Mouse (Mus musculus) kidney, postnatal 10 days (tissue): ENCODE results near the gene Chrna9.

ENCODE experiments used
- DNase-seq: peaks from one replicate; pipeline ENCODE4 v3.0.0; 2021; ENCODE audit warnings: mixed read lengths

Chrna9 gene

GRCm38 (mm10) chr5:65934783-65935182, at the start of gene Chrna9:
Chrna9 (plus strand) TSS chr5:65934921.
- DNase-seq = no peak

DNA sequence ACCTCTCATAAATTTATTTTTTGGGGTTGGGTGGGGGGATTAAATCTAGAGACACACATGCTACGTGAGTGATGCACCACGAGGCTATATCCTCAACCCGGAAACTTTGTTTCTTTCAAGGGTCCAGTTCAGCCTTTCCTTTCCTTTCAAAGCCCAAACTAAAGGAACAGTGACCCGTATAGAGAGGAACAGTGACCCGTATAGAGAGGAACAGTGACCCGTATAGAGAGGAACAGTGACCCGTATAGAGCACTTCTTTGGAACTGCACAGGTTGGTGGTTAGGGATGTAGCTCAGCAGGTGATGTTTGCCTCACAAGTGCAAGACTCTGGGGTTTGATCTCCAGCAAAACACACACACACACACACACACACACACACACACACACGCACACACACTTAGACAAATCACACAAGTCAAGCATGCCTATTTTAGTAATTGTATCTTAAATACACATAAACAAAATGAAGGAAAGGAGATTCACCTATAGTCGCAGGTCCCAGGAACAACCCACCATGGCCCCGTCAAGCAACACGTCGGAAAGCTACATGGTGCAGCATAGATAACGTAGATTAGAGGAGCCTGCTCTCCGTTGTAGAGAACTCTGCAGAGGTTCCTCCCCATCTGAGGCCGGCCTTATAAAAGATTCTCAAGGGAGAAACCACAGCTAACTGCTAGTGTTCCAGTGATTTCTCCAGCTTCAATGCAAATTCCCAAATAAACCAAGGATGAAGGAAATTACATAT, 48.9 kb upstream of the Chrna9 start:
- DNase-seq = no peak

DNA sequence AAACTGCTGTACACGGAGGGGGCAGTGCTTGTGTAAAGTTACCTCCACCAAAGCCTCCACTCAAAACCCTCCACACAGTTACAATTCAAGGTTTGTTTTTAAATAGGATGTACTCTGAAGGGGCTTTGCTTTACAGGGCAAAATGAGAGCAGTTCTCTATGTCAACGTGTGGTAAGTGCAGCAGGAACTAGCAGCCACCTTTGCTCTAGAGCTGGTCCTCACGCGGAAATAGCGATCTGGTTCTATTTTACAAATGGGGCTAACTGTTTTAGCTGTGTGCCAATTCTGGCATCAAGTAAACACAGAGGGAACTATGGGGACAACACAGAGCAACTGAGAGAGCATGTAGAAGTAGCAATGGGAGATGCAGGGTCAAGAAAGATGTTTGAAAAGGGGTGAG, 46.6 kb upstream of the Chrna9 start:
- DNase-seq = no peak

- no peak for DNase-seq
Measured at GRCm38 (mm10) chr5:65888998-65889397, 45.7 kb upstream of the Chrna9 start.

DNA sequence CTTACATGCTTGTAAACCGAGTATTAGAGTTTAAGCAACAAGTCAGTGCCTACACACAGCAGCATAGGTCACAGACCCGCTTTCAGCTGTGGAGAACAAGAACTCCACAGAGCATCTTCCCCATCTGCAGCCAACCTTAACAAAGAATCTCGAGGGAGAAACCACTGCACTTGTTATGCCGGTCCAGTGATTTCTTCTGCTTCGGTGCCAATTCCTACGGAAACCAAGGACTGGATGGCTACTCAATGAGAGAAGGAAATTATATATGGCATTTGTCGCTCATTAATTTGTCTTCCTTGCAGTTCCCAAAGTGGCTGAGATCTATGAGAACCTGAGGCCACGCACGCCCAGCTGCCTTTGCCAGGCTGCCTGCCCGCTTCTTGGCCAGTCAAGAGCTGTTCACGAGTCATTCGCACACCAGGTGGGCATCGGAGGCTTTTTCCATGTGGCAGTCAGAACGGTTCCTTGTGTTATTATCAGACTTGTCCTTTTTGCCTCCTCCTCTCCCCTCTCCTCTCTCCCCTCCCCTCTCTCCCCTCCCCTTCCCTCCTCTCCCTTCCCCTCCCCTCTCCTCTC, 43.4 kb upstream of the Chrna9 start:
- DNase-seq = no peak

GRCm38 (mm10) chr5:65895121-65895692, 39.5 kb upstream of the Chrna9 start:
- DNase-seq = no peak

GRCm38 (mm10) chr5:65895764-65896163, 39.0 kb upstream of the Chrna9 start:
- no peak for DNase-seq

DNA sequence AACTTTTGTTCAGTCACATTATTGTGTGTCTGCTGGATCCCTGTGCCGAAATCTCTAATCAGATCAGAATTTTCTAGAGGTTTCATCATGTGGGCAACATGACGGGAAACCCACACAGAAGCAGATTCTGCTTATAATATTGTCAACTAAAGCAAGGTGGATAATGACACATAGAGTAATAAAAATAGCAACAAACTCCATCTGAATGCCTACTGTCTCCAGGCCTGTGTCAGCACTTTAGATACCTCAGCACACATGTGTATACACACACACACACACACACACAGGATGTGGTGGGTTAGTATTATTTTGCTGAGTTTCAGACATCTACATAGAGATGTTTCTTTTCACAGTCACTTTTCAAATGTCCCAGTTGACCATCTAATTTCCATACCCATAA, 37.0 kb upstream of the Chrna9 start:
- DNase-seq = no peak

- DNase-seq = no peak
Measured at GRCm38 (mm10) chr5:65898683-65899082, 36.0 kb upstream of the Chrna9 start.

- DNase-seq = no peak
Measured at GRCm38 (mm10) chr5:65900113-65900512, 34.6 kb upstream of the Chrna9 start.

DNA sequence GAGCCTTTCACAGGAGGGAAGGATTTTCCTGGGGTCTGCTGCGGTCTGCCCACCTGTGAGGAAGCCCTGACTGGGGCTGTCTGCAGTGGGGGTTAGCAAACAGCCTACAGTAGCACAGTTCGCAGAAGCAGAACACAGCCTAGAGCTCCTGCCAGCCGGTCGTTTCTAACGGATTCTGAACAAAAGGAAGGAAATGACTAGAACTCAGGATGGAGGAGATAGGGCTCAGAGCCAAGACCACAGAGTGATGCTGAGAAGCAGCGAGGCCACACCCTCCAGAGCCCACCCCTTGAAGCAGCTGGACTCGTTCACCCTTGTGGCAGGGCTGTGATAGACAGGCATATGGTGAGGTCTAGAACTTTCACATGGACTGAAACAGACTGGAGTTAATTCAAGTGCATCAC, 33.9 kb upstream of the Chrna9 start:
- peak; percentile 68 for DNase-seq

GRCm38 (mm10) chr5:65901868-65902418, 32.8 kb upstream of the Chrna9 start:
- no peak for DNase-seq

DNA sequence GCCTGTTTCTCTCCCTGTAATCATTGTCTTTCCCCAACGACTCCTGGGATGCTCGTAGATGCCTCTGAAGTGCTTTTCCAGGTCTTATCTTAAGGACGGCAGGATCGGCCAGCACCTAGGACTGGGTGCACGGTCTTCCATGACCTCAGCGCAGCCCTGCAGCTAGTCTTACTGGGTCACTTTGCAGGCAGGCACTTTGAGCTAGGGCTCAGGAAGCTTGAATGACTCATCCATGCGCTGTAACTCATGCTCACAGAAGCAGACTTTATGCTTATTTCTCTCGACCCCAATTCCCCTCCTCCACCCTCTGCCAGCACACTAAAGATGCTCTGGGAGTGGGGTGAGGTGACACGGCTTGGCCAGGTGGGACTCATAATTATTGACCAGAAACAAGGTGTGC, 31.9 kb upstream of the Chrna9 start:
- no peak for DNase-seq

GRCm38 (mm10) chr5:65904476-65904875, 30.2 kb upstream of the Chrna9 start:
- DNase-seq = no peak

DNA sequence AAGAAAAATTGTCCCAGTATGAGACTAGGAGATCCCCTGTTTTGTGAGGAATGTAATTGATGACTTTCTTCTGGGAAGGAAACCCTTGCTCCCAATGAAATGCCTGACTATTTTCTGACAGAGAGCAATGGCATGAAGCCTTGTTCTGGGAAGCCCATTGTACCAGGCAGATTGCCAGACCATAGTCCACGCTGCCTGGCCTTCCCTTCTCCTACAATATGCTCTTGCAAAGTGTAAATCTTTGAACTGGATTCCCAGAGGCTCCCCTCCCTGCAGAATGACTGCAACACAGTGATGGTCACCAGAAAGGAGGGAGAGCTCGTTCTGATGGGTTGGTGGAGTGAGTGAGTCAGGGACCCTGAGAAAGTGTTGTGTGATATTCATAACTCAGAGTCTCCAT, 26.0 kb upstream of the Chrna9 start:
- DNase-seq = no peak

- DNase-seq = no peak
Measured at GRCm38 (mm10) chr5:65909321-65909720, 25.4 kb upstream of the Chrna9 start.

DNA sequence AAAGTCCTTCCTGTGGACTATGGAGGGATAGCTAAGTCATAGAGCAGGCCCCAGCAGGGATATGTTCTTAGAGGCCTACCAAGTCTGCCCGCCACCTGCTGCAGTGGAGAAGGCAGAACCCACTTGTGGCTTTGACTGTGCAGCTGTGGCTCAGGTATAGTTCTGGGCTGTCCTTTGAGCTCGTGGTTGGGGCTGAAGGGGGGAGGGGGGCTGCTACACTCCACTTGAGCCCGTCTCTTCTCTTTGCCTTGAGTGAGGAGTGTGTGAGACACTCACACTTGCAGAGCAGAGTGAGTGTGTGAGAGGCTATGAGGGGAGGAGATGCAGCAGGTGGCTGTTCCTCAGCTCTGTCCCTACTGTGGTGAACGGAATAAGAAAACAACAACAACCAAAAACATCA, 24.3 kb upstream of the Chrna9 start:
- DNase-seq = no peak

DNA sequence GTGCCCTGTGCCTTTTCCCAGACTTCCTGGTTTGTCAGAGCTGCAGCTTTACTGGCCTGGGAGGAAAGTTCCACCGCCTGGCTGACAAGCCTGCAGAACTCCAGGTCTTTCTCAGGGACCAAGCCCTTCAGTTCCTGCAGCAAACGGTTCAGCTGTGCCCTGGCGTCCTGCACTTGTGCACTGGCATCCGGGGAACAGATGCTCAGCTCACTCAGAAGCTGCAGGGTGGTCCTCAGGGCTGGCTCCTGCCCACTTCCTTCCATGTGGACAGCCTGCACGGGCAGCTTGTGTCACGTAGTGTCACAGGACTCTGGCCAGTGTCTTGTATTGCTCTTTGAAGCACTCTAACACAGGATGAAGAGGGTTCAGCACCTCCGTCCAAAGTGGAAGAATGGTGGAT, 23.0 kb upstream of the Chrna9 start:
- DNase-seq = no peak

DNA sequence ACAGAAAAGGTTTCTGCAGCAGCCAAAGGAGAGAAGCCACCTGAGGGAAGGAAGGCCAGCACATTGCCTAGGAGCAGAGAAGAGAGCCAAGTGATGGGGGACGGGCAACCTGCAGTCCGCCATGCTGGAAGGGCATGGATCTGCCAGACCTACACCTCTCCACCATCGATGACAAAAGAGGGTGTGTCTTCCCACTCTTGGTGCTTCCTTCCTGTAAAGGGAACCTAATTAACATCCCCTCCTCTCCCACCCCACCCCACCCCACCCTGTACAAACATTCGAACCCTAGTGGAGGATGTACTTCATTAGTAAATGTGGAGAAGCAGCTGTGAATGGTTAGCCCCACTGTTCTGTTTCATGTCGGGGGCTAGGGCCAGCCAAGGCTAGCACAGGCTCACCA, 22.5 kb upstream of the Chrna9 start:
- no peak for DNase-seq

- DNase-seq = no peak
Measured at GRCm38 (mm10) chr5:65913126-65913525, 21.6 kb upstream of the Chrna9 start.

DNA sequence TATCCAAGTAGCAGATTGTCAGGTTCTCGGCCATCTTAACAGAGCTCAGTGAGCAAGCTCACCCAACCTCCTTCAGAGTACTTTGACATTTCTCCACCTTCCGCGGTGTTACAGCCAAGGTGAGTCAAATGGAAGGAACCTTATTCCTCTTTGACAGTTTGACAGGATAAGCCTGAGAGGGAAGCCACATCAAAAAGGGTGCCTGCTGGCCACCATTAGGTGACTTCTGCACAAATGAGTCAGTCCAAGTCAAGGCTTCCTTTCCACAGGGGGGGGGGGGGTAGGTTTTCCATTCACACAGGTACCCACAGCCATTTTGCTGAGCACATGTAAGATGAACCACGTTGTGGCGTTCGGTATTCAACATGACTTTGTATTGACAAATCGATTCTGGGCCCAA, 20.4 kb upstream of the Chrna9 start:
- no peak for DNase-seq

DNA sequence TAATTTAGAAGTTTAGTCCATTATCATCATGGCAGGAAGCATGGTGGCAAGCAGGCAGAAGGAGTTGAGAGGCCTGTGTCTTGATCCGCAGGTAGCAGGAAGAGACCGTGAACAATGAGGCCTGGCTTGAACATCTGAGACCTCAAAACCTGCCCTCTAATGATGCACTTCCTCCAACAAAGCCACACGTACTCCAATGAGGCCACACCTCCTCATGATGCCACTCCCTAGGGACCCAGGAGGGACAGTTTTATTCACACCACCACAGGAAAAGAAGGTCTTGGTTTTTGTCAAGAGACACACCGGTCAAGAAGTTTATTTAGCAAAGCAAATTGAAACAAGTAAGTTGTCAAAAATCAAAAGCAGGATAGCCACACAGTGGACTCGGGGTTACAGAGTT, 17.8 kb upstream of the Chrna9 start:
- no peak for DNase-seq

DNA sequence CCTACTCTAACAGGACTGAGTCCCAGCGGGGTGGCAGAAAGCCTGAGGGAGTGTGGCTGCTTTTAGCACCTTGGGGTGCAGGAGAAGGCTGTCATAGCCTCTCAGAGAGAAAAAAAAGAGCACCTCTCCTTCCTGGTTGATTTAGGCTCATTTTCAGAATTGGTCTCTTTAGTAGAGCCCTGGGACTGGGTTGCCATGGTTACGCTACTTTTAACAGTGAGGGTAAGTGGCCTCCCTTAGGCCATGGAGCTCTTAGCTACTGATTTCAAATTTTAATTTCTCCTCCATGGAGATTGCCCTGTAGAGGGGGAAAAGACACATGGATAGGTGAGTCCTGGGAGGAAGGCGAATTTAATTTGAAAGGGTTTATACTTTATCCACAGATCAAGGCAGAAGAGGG, 16.1 kb upstream of the Chrna9 start:
- no peak for DNase-seq

DNA sequence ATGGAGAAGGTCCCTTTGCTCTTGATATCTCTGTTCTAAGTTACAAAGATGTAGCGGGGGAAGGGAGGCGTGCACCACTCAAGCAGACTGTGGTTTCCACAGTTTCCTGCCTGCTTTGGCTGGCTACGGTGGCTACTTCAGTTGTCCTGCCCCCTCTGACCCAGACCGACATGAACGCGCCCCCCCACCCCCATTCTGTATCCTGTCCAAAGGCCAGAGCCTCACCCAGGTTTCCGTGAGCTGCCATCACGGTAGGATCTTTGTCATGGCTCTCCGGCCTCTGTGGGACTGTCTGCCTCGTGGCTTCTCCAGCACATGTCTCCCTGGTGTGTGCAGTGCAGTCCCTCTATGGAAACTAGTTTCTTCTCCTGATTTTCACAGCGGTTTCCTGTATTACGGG, 15.4 kb upstream of the Chrna9 start:
- peak; percentile 43 for DNase-seq
